Mouse (Mus musculus) kidney, adult 2 months (tissue): ENCODE measurements around the gene Dedd.

ENCODE experiments used
- CTCF ChIP-seq: fragments of 200-500 bp; conservative IDR thresholded peaks from 2 replicates; pipeline ENCODE4 v1.5.1; 2011; ENCODE audit warnings: low read depth, mild to moderate bottlenecking, control low read depth, low read length, moderate library complexity, mixed read lengths; ENCODE audit not compliant: insufficient read depth, insufficient read length
- POLR2A ChIP-seq: fragments of 200-500 bp; IDR thresholded peaks from one replicate; pipeline ENCODE4 v1.6.1; 2011; ENCODE audit warnings: low read depth, low read length, control low read depth

- TF ChIP-seq CTCF (peak; percentile 73), POLR2A (no peak)
Measured at GRCm38 (mm10) chr1:171379935-171380599, 51.1 kb downstream of the Dedd start.
